Mouse (Mus musculus) CD4-positive, CD25-positive, alpha-beta regulatory T cell, adult 2 months (primary cell): ENCODE measurements around the gene Ttll11.

ENCODE experiments used
- DNase-seq: peaks from one replicate; pipeline ENCODE4 v3.0.0-alpha.2; 2012; ENCODE audit warnings: low read depth, low spot score

The Ttll11 gene

DNA sequence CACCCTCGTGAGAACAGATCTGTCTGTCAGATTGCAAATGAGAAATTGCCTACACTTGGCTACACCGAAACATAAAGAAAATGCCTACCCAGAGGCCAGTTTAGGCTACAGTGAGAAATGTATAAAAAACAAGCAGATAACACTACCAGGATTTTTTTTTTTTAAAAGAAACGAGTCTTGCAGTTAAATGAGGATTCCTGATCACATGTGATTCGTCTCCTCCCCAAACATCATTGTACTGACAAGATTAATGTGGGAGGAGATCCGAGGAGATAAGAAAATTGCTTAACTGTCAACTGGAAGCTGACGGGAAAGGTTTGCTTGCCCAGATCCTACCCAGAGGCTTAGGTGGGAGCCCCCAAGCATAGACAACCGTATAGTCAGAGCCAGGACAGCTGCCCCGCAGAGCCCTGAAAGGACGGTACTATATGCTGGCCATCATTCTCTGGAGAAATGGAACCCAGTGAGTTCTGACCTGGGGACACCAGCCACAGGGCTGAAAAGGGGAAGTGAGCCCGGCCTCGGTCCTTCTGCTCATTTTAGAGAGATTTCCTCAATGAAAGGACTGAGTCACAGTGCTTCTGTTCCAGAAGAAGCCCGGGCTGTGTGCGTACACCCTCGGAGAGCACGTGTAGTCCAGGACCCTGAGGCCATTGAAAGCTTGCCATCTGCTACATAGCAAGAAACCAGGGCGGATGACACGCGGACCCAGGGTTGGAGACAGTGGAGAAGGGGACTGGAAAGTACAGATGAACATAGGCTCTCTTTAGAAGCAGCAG lies 247.9 kb downstream of the Ttll11 start:
- no peak for DNase-seq

DNA sequence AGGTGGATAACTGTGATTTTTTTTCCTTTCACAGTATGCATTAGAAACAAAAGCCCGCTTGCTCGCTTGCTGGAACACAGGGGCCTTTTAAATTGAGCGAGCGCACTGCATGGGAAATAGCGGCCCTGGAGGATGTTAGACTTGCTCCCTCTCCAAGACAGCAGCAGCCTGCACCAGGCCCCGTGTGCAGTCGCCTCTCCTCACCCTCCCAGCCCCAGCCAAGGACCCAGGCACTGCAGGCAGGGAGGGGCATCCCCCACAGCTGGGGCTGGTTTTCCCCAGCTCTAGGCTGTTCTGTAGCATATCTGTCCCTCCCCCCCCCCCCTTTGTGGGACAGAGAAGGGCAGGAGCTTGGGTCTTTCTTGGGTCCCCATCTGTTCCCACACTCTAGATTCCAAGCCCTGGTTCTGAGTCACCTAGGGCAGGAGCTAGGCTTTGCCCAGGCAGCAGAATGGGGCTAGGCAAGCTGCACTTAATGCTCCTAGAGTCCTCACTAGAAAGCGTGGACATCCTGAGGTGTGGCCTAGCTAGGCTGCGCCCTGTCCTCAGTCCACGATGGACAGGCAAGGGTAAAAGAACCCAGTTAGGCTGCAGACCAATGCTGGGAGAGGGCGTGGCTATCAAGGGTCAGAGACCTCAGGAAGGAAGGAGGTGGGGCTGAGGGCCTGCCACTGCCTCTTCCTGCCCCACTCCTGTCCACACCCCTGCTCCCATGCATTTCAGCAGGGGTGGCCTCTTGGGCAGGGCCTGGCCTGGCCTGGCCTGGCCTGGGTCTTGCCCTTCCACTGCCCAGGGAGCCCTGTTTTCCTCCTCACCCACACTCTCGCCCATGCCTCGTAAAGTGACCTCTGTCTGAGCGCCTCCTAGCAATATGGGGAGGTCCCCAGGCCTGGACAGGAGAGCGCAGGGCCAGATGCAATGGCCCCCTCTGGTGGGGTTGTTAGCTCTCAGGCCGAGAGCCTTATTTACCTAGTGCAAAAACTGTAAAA lies 250.3 kb downstream of the Ttll11 start:
- no peak for DNase-seq

DNA sequence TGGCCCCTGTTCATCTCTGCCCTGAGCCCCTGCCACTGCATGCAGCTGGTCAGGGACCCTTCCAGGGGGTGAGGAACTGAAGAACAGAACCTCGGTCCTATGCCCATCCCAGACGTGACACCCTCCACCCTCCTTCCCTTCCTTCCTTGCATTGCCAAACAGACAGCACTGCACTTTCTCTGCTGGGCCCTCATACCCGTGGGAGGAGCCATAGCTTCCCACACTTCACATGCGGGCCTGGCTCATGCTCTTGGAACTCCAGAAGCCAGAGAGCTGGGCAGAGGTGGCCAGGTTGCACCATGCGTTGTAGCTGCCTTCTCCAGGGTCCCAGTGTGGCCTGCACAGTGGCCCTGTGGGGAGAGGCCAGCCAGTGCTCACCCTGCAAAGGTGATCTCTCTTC lies 251.1 kb downstream of the Ttll11 start:
- DNase-seq: no peak

DNA sequence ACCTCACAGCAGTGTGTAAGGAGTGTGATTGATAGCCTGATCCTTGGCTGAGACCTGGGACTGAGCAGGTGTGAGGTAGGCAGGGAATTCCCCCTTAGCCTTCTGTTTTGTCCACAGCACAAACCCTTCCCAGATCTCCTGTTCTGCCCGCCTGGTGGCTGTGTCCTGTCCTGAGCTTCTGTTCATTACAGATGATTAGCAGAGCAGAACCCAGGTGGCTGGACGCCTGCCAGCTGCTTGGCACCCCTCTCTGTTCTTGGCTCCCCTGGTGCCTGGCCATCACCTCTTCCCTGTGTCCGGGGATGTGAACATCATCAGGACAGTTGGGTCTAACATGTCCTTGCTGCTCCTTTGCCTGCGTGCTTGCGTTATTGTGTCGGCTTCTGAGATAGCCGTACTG lies 256.0 kb downstream of the Ttll11 start:
- DNase-seq: no peak

DNA sequence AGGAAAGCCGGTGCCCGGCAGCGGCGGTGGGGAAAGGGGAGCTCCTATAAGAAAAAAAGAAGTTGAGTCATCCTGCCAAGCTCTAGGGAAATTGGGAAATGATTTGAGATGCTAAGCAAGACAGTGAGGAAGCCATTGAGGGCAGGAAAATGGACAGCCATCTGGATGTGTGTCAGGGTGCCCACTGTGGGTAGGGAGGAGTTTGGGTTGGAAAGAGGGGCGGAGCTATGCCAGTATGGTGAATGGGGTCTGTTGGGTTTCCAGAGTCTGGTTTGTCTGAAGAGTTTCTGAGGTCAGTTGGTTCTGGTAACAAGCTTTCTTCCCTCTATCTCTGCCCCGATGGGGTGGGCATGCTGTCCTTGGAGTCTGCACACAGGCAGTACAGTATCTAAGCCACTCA lies 256.4 kb downstream of the Ttll11 start:
- DNase-seq: no peak

DNA sequence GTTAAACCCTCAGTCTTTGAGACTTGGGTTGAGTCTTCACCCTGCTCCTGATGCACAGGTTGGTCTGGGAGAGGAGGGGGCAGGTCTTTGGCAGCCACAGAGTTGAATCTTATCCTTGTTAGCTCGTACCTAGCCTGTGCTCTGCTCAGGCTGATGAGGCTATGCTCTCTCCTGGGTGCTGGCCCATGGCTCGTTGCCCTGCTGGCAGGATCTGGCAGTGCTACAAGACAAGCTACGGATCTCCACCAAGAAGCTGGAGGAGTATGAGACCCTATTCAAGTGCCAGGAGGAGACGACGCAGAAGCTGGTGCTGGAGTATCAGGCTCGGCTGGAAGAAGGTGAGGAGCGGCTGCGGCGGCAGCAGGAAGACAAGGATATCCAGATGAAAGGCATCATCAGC lies 256.9 kb downstream of the Ttll11 start:
- DNase-seq: no peak

DNA sequence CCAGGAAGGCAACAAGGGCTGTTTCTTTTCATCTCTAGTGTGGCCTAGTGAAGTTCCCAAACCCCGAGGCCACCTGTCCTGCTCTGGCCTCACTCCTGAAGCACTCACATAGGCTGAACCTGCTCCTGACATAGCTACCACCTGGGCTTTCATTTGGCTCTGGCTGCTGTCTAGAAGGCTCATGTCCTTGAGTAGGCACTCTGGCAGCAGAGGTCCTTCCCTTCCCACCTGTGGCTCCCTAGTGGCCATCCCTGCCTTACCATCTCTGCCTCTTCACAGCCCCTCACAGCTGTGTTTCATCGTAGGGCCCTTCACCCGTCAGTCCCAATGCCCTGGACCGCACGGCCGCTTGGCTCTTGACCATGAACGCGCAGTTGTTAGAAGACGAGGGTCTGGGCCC lies 258.8 kb downstream of the Ttll11 start:
- no peak for DNase-seq

DNA sequence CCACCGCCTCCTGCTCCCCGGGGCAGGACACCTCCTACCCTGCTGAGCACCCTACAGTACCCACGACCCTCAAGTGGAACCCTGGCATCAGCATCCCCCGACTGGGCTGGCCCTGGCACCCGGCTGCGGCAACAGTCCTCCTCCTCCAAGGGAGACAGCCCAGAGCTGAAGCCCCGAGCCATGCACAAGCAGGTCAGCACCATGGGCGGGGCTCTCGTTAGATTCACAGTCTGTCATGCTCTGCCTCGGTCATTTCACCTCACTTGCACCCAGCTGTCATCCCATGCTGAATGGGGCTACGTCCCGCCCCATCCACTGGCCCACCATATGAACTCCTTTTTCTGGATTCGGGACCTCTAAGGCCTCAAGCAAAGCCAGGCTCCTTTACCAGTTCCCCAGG lies 259.2 kb downstream of the Ttll11 start:
- DNase-seq: no peak

DNA sequence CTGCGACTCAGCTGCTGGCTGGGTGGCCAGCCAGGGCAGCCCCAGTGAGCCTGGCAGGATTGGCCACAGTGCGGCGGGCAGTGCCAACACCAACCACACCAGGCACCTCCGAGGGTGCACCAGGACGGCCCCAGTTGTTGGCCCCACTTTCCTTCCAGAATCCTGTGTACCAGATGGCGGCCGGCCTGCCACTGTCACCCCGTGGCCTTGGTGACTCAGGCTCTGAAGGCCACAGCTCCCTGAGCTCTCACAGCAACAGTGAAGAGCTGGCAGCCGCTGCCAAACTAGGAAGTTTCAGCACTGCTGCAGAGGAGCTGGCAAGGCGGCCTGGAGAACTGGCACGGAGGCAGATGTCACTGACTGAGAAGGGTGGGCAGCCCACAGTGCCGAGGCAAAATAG lies 259.6 kb downstream of the Ttll11 start:
- no peak for DNase-seq

DNA sequence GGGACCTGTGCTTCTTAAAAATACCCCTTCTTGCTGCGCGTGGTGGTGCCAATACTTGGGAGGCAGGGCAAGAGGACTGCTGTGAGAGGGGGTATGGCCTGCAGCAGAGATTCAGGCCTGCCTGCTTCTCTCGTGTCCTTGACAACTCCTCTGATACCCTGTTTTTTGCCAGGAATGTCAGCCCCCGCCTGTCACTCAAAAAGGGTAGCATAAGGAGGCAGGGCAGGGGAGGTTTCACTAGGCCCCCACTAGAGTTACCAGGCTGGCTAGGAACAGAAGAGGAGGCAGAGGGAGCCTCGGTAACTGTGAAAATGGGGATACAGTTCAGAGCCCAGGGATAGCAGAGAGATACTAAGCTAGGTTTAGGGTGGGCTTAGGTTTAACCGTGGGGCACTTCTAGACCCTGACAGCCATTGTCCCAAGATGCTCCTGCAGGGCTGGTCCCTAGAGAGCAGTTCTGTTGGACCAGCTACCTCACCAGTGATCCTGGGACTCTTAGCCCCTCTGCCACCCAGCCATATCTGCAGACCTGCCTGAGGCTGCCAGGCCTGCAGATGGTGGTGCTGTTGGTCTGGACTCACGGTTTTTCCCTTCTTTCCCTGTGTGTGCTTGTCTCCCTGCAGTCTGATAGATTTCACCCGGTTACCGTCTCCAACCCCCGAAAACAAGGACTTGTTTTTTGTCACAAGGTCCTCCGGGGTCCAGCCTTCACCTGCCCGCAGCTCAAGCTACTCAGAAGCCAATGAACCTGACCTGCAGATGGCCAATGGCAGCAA lies 260.3 kb downstream of the Ttll11 start:
- no peak for DNase-seq

DNA sequence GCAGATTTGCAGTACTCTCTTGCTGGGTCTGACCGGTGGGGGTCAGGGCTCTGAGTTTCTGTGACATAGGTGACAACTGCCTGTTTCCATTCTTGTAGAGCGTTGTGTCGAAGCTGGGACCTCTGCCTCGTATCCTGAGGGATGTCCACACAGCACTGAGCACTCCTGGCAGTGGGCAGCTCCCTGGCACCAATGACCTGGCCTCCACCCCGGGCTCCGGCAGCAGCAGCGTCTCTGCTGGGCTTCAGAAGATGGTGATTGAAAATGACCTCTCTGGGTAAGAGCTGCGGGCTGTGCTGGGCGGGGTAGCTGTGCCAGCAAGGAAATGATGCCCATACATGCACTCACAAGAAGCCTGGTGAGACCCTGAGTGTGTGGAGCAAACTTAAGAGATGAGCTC lies 261.1 kb downstream of the Ttll11 start:
- DNase-seq: no peak

DNA sequence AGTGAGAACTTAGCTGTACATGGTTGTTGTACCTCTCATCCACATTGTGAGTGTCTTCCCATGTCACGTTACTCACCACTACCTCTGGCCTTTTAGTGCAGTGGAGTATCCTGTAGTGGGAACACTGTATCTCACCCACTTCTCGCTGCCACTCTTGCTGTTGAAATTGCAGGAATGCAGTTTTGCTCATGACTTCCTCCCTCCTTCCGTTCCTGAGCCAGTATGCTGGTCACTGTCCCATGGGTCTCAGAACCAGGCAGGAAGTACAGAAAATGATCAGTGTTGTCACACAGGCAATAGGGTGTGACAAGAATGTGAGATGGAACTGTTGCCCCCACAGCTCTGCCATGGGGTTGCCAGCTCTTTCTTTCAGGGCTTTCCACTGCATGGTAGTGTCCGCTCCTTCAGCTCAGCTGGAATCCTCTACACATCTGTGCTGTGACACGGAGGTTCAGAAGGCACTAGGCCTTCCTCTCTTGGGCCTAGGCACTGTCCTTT lies 261.7 kb downstream of the Ttll11 start:
- DNase-seq: no peak

DNA sequence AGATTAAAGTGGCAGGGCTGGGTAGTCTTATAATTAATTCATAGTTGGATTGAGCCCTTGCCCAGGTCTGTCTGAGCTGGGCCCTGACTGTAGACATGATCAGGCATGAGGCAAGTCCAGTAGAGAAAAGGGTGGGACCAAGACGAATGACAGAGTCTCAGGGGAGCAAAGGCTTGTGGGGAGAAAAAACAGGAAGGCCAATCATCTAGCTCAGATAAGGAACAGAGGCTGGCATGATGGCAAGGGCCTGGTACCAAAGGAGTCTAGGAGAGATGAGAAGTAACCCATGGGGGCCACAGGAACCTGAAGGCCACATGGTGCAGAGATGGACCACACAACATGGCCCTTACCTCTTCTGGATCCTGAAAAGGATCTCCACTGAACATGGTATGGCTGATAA lies 263.5 kb downstream of the Ttll11 start:
- DNase-seq: no peak

DNA sequence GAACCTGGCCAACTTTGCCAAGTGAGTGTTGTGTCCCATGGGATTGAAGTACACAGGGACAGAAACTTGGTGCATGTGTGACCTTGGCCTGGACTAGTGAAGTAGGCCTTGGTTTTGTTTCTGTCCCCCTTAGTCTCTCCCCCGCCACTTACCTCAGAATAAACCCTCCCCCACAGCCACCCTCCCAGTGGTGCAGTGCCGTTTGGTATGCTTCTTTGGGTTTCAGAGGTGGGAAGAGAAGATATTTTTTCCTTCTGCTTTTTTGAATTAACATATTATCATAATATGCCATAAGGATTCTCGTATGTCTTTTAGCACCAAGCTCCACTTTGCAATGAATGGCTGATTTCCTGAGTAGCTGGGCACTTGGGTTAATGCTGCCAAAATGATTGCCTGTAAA lies 264.2 kb downstream of the Ttll11 start:
- DNase-seq: no peak

DNA sequence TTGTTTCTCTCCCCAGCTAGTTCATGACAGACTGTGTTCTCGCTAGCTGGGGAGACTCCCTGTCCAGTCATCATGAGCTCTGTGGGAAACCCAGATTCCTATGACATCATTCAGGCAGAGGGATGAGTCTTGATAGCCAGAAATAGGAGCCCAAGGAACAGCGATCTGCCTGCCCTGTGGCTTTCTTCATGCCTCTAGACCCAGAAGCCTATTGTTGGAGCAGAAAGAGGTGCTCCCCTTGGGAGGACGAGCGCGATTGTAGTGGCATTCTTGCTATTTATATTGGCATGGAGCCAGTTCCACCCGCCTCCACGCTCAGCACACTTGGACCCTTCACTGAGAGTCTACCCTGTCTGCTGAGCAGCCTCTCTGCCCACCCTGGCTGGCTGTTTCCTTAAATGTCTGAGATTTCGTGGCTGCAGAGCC lies 265.0 kb downstream of the Ttll11 start:
- DNase-seq: no peak

DNA sequence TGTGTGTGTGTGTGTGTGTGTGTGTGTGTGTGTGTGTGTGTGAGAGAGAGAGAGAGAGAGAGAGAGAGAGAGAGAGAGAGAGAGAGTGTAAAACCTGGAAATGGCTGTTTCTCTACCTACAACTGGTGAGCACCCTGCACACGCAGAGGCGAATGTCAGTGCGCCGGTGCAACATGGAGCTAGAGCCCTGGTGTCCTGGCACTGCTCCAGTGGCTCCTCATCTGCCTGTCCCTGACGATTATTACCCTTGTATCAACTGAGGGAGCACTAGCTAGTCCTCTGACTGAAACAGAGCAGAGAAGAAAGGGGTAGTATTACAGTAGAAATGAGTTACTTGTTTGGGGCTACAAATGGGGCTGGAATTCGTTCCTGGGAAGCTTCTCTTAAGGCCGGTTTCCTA lies 266.3 kb downstream of the Ttll11 start:
- DNase-seq: no peak

DNA sequence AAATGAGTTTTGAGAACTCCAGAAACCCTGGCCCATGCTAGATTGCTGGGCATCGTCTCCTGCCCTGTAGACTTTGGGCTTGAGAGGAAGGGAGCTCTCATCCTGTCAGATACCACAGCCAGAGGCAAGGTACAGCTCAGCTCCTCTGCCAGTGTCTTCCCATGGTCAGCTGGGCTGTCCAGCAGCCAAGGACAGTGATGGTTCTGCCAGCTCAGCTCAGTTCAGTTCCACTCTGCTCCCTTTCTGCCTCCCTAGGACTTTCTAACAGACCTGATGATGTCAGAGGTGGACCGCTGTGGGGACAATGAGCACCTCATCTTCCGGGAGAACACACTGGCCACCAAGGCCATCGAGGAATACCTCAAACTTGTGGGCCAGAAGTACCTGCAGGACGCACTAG lies 267.1 kb downstream of the Ttll11 start:
- no peak for DNase-seq

DNA sequence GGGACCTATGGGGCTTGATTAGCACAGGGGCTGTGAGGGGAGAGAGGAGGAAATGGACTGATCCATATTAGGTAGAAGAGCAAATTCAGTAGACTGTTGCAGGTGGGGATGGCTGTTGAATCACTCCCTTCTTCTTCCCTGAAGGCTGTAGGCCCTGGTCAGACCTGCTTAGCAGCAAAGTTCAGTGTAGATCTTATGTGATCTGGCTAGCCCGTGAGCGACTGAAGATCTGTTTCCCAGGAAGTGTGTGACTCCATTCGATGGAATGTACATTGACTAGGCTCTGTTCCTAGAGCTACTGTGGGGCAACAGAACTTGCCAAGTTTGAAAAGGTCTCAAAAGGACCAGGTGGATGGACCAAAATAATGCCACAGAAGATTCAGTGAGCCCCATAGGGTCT lies 276.5 kb downstream of the Ttll11 start:
- no peak for DNase-seq

DNA sequence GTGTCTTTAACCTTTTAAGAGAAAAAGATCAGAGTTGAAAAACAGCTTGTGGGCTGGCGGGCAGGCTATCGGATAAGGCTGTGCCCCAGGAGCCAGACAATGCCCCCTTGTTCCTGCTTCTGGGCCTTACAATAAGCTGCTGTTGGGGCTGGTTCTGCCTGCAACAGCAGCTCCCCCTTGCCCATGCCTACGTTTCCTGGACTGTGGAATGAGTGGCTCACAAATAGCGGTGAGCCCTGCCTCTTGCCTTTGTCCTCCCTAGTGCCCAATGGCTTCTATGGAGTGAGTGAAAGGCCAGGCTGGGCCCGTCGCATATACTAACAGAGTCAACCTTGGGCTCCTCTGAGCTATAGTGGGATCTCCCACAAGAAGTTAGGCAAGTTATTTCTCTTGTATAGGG lies 277.1 kb downstream of the Ttll11 start:
- no peak for DNase-seq

DNA sequence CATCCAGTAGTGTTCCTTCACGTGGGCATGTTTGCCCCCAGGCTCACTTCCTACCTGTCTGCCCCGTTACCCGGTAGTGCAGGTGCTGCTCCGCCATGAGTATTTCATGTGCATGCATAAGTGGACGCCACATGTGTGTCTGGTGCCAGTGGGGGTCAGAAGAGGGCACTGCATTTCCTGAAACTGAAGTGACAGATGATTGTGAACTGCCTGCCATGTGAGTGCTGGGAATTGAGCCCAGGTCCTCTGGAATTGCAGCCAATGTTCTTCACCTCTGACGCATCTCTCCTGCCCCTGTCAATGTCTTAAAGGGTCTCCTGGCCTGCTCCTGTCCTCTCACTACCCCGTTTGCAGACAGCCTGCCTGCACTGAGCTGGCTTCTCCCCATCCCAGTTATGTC lies 277.7 kb downstream of the Ttll11 start:
- DNase-seq: no peak
